Mouse (Mus musculus): ENCODE data around the gene Cdk5r2. TPM values are rescaled to one million over a fixed set of nuclear protein-coding genes. Genes with fewer than 3 reads are reported as not detected.
"Not testable (repeated sequence)": the region's sequence is repeated elsewhere in the genome, so short reads cannot be mapped to it uniquely, and the experiment has no call there.

Gene Cdk5r2
- polyA plus RNA-seq, 1 experiment, result 0.08 TPM

GRCm38 (mm10) chr1:74816612-74817199 lies 38.0 kb upstream of the Cdk5r2 start:
- peak; percentile 86 for DNase-seq
- 3% methylated on average over 38 of the region's 38 CpGs for WGBS
- TF ChIP-seq POLR2A (IDR thresholded peaks at IDR 0.05; ENCODE audit: borderline replicate concordance, extremely low read depth, low read depth, low read length), result peak; percentile 88; the same call in 1 of the 2 replicates
- no peak for TF ChIP-seq CTCF (IDR thresholded peaks at IDR 0.05; ENCODE audit: insufficient read depth, low read length)

GRCm38 (mm10) chr1:74817219-74817618 lies 37.5 kb upstream of the Cdk5r2 start:
- TF ChIP-seq CTCF (IDR thresholded peaks at IDR 0.05; ENCODE audit: insufficient read depth, low read length) (no peak), POLR2A (IDR thresholded peaks at IDR 0.05; ENCODE audit: borderline replicate concordance, extremely low read depth, low read depth, low read length) (no peak)
- DNase-seq, result no peak
- Histone ChIP-seq H3K4me3 (replicated peaks; ENCODE audit: extremely low read depth, low read depth, low read length) (peak overlapping the region; percentile 82), H3K4me1 (ENCODE audit: control insufficient read depth, insufficient read depth, low read length) (peaks cover 5% of the 10 kb centered on the region)
- WGBS, result 12% methylated on average over 14 of the region's 14 CpGs

More at GRCm38 (mm10) chr1:74816612-74817199, 38.0 kb upstream of the Cdk5r2 start:
- Histone ChIP-seq H3K4me3 (replicated peaks; ENCODE audit: extremely low read depth, low read depth, low read length) (peak overlapping the region; percentile 82), H3K4me1 (ENCODE audit: control insufficient read depth, insufficient read depth, low read length) (peaks cover 5% of the 10 kb centered on the region)

- TF ChIP-seq POLR2A (IDR thresholded peaks at IDR 0.05; ENCODE audit: borderline replicate concordance, extremely low read depth, low read depth, low read length) (no peak), CTCF (IDR thresholded peaks at IDR 0.05; ENCODE audit: insufficient read depth, low read length) (no peak)
- H3K4me3 ChIP-seq (replicated peaks; ENCODE audit: extremely low read depth, low read depth, low read length), result no peak overlapping the region
- DNase-seq, result no peak
- H3K4me1 ChIP-seq (ENCODE audit: control insufficient read depth, insufficient read depth, low read length), result peaks cover 5% of the 10 kb centered on the region
- WGBS, result 94% methylated on average over 1 of the region's 1 CpGs
Observed at GRCm38 (mm10) chr1:74818509-74818908, 36.2 kb upstream of the Cdk5r2 start.

- H3K4me3 ChIP-seq (replicated peaks; ENCODE audit: extremely low read depth, low read depth, low read length); H3K4me1 ChIP-seq (ENCODE audit: control insufficient read depth, insufficient read depth, low read length); DNase-seq: not testable (repeated sequence)
- 91% methylated on average over 4 of the region's 4 CpGs for whole genome bisulfite sequencing
Observed at GRCm38 (mm10) chr1:74823598-74823997, 31.1 kb upstream of the Cdk5r2 start.

- no peaks in the 10 kb centered on the region for H3K4me1 ChIP-seq (ENCODE audit: control insufficient read depth, insufficient read depth, low read length)
- no peak overlapping the region for H3K4me3 ChIP-seq (replicated peaks; ENCODE audit: extremely low read depth, low read depth, low read length)
- DNase-seq, result no peak
- WGBS, result 37% methylated on average over 14 of the region's 14 CpGs
- TF ChIP-seq CTCF (IDR thresholded peaks at IDR 0.05; ENCODE audit: insufficient read depth, low read length) (no peak), POLR2A (IDR thresholded peaks at IDR 0.05; ENCODE audit: borderline replicate concordance, extremely low read depth, low read depth, low read length) (no peak)
Observed at GRCm38 (mm10) chr1:74824518-74825302, 30.0 kb upstream of the Cdk5r2 start.

- no peak for TF ChIP-seq POLR2A (IDR thresholded peaks at IDR 0.05; ENCODE audit: borderline replicate concordance, extremely low read depth, low read depth, low read length)
- no peak for TF ChIP-seq CTCF (IDR thresholded peaks at IDR 0.05; ENCODE audit: insufficient read depth, low read length)
- WGBS, result 64% methylated on average over 9 of the region's 9 CpGs
Observed at GRCm38 (mm10) chr1:74830061-74830460, 24.7 kb upstream of the Cdk5r2 start.

GRCm38 (mm10) chr1:74833255-74833654 lies 21.5 kb upstream of the Cdk5r2 start:
- H3K4me3 ChIP-seq (replicated peaks; ENCODE audit: extremely low read depth, low read depth, low read length), result no peak overlapping the region
- H3K4me1 ChIP-seq (ENCODE audit: control insufficient read depth, insufficient read depth, low read length), result no peaks in the 10 kb centered on the region
- 74% methylated on average over 3 of the region's 3 CpGs for WGBS
- no peak for TF ChIP-seq CTCF (IDR thresholded peaks at IDR 0.05; ENCODE audit: insufficient read depth, low read length)
- TF ChIP-seq POLR2A (IDR thresholded peaks at IDR 0.05; ENCODE audit: borderline replicate concordance, extremely low read depth, low read depth, low read length), result no peak
- DNase-seq, result no peak

More at GRCm38 (mm10) chr1:74830061-74830460, 24.7 kb upstream of the Cdk5r2 start:
- no peaks in the 10 kb centered on the region for H3K4me1 ChIP-seq (ENCODE audit: control insufficient read depth, insufficient read depth, low read length)
- no peak overlapping the region for H3K4me3 ChIP-seq (replicated peaks; ENCODE audit: extremely low read depth, low read depth, low read length)
- no peak for DNase-seq

GRCm38 (mm10) chr1:74843090-74843489 lies 11.6 kb upstream of the Cdk5r2 start:
- TF ChIP-seq CTCF (IDR thresholded peaks at IDR 0.05; ENCODE audit: insufficient read depth, low read length), result no peak
- TF ChIP-seq POLR2A (IDR thresholded peaks at IDR 0.05; ENCODE audit: borderline replicate concordance, extremely low read depth, low read depth, low read length), result no peak
- Histone ChIP-seq H3K4me3 (replicated peaks; ENCODE audit: extremely low read depth, low read depth, low read length) (no peak overlapping the region), H3K4me1 (ENCODE audit: control insufficient read depth, insufficient read depth, low read length) (no peaks in the 10 kb centered on the region)
- DNase-seq, result no peak
- WGBS, result 74% methylated on average over 5 of the region's 5 CpGs

GRCm38 (mm10) chr1:74846341-74846740 lies 8.4 kb upstream of the Cdk5r2 start:
- TF ChIP-seq CTCF (IDR thresholded peaks at IDR 0.05; ENCODE audit: insufficient read depth, low read length) (no peak), POLR2A (IDR thresholded peaks at IDR 0.05; ENCODE audit: borderline replicate concordance, extremely low read depth, low read depth, low read length) (no peak)
- 27% methylated on average over 9 of the region's 9 CpGs for WGBS
- no peaks in the 10 kb centered on the region for H3K4me1 ChIP-seq (ENCODE audit: control insufficient read depth, insufficient read depth, low read length)
- H3K4me3 ChIP-seq (replicated peaks; ENCODE audit: extremely low read depth, low read depth, low read length), result no peak overlapping the region
- DNase-seq, result no peak

GRCm38 (mm10) chr1:74848946-74849345 lies 5.8 kb upstream of the Cdk5r2 start:
- no peak for TF ChIP-seq POLR2A (IDR thresholded peaks at IDR 0.05; ENCODE audit: borderline replicate concordance, extremely low read depth, low read depth, low read length)
- TF ChIP-seq CTCF (IDR thresholded peaks at IDR 0.05; ENCODE audit: insufficient read depth, low read length), result no peak
- DNase-seq, result no peak
- Histone ChIP-seq H3K4me1 (ENCODE audit: control insufficient read depth, insufficient read depth, low read length) (no peaks in the 10 kb centered on the region), H3K4me3 (replicated peaks; ENCODE audit: extremely low read depth, low read depth, low read length) (no peak overlapping the region)
- 61% methylated on average over 5 of the region's 5 CpGs for WGBS
